Mouse (Mus musculus) CH12.LX (cell line): ENCODE data around the gene Trappc3. TPM values are rescaled to one million over a fixed set of nuclear protein-coding genes. Genes with fewer than 3 reads are reported as not detected.

Source experiments
- DNase-seq: peaks from one replicate; pipeline ENCODE4 v3.0.0-alpha.2; 2013; ENCODE audit errors: extremely low read depth
- H3K27ac ChIP-seq: 2 replicates; pipeline ENCODE4 v1.5.1; 2012; ENCODE audit warnings: low read depth, mild to moderate bottlenecking, control low read depth, moderate library complexity; ENCODE audit not compliant: insufficient read depth
- H3K27me3 ChIP-seq: replicated peaks from 2 replicates; pipeline ENCODE3; 2012; ENCODE audit warnings: inconsistent platforms
- H3K36me3 ChIP-seq, 2 experiments: replicated peaks in 1 of 2; 2 replicates each; pipeline versions ENCODE3 to v1.6.1; 2012; ENCODE audit warnings: inconsistent platforms in 1 of 2, low read length in 1 of 2, mild to moderate bottlenecking in 1 of 2, mixed read lengths in 1 of 2, moderate library complexity in 1 of 2; ENCODE audit not compliant: control insufficient read depth in 1 of 2, insufficient read depth in 1 of 2
- H3K4me1 ChIP-seq, 2 experiments: 2 replicates each; pipeline ENCODE4 v1.6.1; 2012; ENCODE audit warnings: inconsistent platforms in 1 of 2, moderate library complexity in 1 of 2; ENCODE audit not compliant: insufficient read depth in 2 of 2, control insufficient read depth in 1 of 2
- H3K4me2 ChIP-seq: 2 replicates; pipeline ENCODE4 v1.6.1; 2012; ENCODE audit warnings: low read depth, mild to moderate bottlenecking, control low read depth; ENCODE audit not compliant: poor library complexity, insufficient read depth, severe bottlenecking
- H3K4me3 ChIP-seq, 3 experiments: fragments of 150-350 bp in 1 of 3; sonication (generic) in 1 of 3; replicated peaks in 1 of 3; 2 replicates each; pipeline versions ENCODE3 to v1.5.1; 2011 to 2012; ENCODE audit warnings: low read depth in 2 of 3, low read length in 2 of 3, mild to moderate bottlenecking in 2 of 3, moderate library complexity in 2 of 3, control low read depth in 1 of 3, improper control_type of control experiment in 1 of 3, inconsistent platforms in 1 of 3, mixed read lengths in 1 of 3; ENCODE audit not compliant: poor library complexity in 1 of 3
- H3K79me2 ChIP-seq: replicated peaks from 2 replicates; pipeline ENCODE4 v1.6.1; 2012; ENCODE audit warnings: mild to moderate bottlenecking, moderate library complexity; ENCODE audit not compliant: control insufficient read depth, poor library complexity, insufficient read depth, severe bottlenecking; ENCODE audit errors: extremely low read depth
- H3K9ac ChIP-seq: 2 replicates; pipeline ENCODE4 v1.6.1; 2012; ENCODE audit warnings: low read depth, mild to moderate bottlenecking, control low read depth, moderate library complexity; ENCODE audit not compliant: insufficient read depth
- H3K9me3 ChIP-seq: replicated peaks from 2 replicates; pipeline ENCODE3; 2012; ENCODE audit warnings: low read length, inconsistent platforms, mixed read lengths
- BHLHE40 ChIP-seq: IDR thresholded peaks from 2 replicates; pipeline ENCODE4 v1.6.1; 2011; ENCODE audit warnings: mild to moderate bottlenecking, low read depth, low read length, improper control_type of control experiment
- CHD1 ChIP-seq: IDR thresholded peaks from 2 replicates; pipeline ENCODE4 v1.6.1; 2012; ENCODE audit warnings: low read depth, low read length, improper control_type of control experiment, inconsistent platforms
- CHD2 ChIP-seq: IDR thresholded peaks from 2 replicates; pipeline ENCODE4 v1.6.1; 2011; ENCODE audit warnings: low read length, improper control_type of control experiment
- CTCF ChIP-seq, 2 experiments: IDR thresholded peaks in 1 of 2; conservative IDR thresholded peaks in 1 of 2; 2 replicates each; pipeline ENCODE4 v1.5.1; 2011 to 2012; ENCODE audit warnings: low read depth in 2 of 2, low read length in 2 of 2, improper control_type of control experiment in 1 of 2, inconsistent platforms in 1 of 2, mild to moderate bottlenecking in 1 of 2, moderate library complexity in 1 of 2
- E2F4 ChIP-seq: IDR thresholded peaks from 2 replicates; pipeline ENCODE4 v1.6.1; 2011; ENCODE audit warnings: low read depth, low read length, improper control_type of control experiment; ENCODE audit not compliant: insufficient replicate concordance
- ELF1 ChIP-seq: IDR thresholded peaks from 2 replicates; pipeline ENCODE4 v1.6.1; 2014; ENCODE audit warnings: low read depth, mild to moderate bottlenecking, inconsistent platforms, low read length, improper control_type of control experiment
- EP300 ChIP-seq: IDR thresholded peaks from 2 replicates; pipeline ENCODE4 v1.6.1; 2011; ENCODE audit warnings: low read length, improper control_type of control experiment
- ETS1 ChIP-seq: conservative IDR thresholded peaks from 2 replicates; pipeline ENCODE4 v1.6.1; 2012; ENCODE audit warnings: low read depth, mild to moderate bottlenecking, inconsistent platforms, low read length, improper control_type of control experiment, moderate library complexity
- GABPA ChIP-seq: IDR thresholded peaks from 2 replicates; pipeline ENCODE4 v1.6.1; 2012; ENCODE audit warnings: low read depth, low read length, improper control_type of control experiment, inconsistent platforms; ENCODE audit not compliant: insufficient replicate concordance
- HCFC1 ChIP-seq: IDR thresholded peaks from 2 replicates; pipeline ENCODE4 v1.6.1; 2012; ENCODE audit warnings: low read depth, mild to moderate bottlenecking, inconsistent platforms, low read length, improper control_type of control experiment
- IRF4 ChIP-seq: IDR thresholded peaks from 2 replicates; pipeline ENCODE4 v1.6.1; 2014; ENCODE audit warnings: low read depth, mild to moderate bottlenecking, inconsistent platforms, low read length, improper control_type of control experiment
- JUN ChIP-seq: IDR thresholded peaks from 2 replicates; pipeline ENCODE4 v1.6.1; 2011; ENCODE audit warnings: low read depth, mild to moderate bottlenecking, low read length, improper control_type of control experiment, moderate library complexity; ENCODE audit not compliant: insufficient read depth
- JUND ChIP-seq: conservative IDR thresholded peaks from 2 replicates; pipeline ENCODE4 v1.6.1; 2011; ENCODE audit warnings: low read depth, low read length, improper control_type of control experiment
- KAT2A ChIP-seq: IDR thresholded peaks from 2 replicates; pipeline ENCODE4 v1.6.1; 2012; ENCODE audit warnings: low read length, improper control_type of control experiment, inconsistent platforms; ENCODE audit not compliant: insufficient replicate concordance
- MAFK ChIP-seq: IDR thresholded peaks from 2 replicates; pipeline ENCODE4 v1.6.1; 2011; ENCODE audit warnings: low read length, improper control_type of control experiment; ENCODE audit not compliant: insufficient replicate concordance
- MAX ChIP-seq: IDR thresholded peaks from 2 replicates; pipeline ENCODE4 v1.6.1; 2011; ENCODE audit warnings: low read length, improper control_type of control experiment
- MAZ ChIP-seq: IDR thresholded peaks from 2 replicates; pipeline ENCODE4 v1.6.1; 2012; ENCODE audit warnings: low read depth, mild to moderate bottlenecking, inconsistent platforms, low read length, improper control_type of control experiment, moderate library complexity
- MEF2A ChIP-seq: IDR thresholded peaks from 2 replicates; pipeline ENCODE4 v1.6.1; 2014; ENCODE audit warnings: low read depth, mild to moderate bottlenecking, inconsistent platforms, low read length, improper control_type of control experiment, borderline replicate concordance
- MXI1 ChIP-seq: IDR thresholded peaks from 2 replicates; pipeline ENCODE4 v1.6.1; 2011; ENCODE audit warnings: mild to moderate bottlenecking, low read depth, low read length, improper control_type of control experiment
- MYC ChIP-seq: IDR thresholded peaks from 2 replicates; pipeline ENCODE4 v1.6.1; 2011; ENCODE audit warnings: low read depth, mild to moderate bottlenecking, improper control_type of control experiment, low read length
- NELFE ChIP-seq: IDR thresholded peaks from 2 replicates; pipeline ENCODE4 v1.6.1; 2011; ENCODE audit warnings: low read depth, low read length, improper control_type of control experiment
- NRF1 ChIP-seq: IDR thresholded peaks from 2 replicates; pipeline ENCODE4 v1.6.1; 2014; ENCODE audit warnings: low read depth, mild to moderate bottlenecking, inconsistent platforms, low read length, improper control_type of control experiment, moderate library complexity
- PAX5 ChIP-seq: IDR thresholded peaks from 2 replicates; pipeline ENCODE4 v1.6.1; 2012; ENCODE audit warnings: low read length, inconsistent platforms, mixed read lengths
- POLR2A ChIP-seq: IDR thresholded peaks from 2 replicates; pipeline ENCODE4 v1.6.1; 2011; ENCODE audit warnings: low read depth, mild to moderate bottlenecking, improper control_type of control experiment, low read length
- POLR2AphosphoS2 ChIP-seq: IDR thresholded peaks from 2 replicates; pipeline ENCODE4 v1.6.1; 2011; ENCODE audit warnings: low read depth, low read length, improper control_type of control experiment
- RAD21 ChIP-seq: IDR thresholded peaks from 2 replicates; pipeline ENCODE4 v1.6.1; 2011; ENCODE audit warnings: low read depth, mild to moderate bottlenecking, low read length, improper control_type of control experiment, moderate library complexity
- RCOR1 ChIP-seq: conservative IDR thresholded peaks from 2 replicates; pipeline ENCODE4 v1.6.1; 2012; ENCODE audit warnings: low read depth, mild to moderate bottlenecking, inconsistent platforms, low read length, improper control_type of control experiment
- SIN3A ChIP-seq: IDR thresholded peaks from 2 replicates; pipeline ENCODE4 v1.6.1; 2012; ENCODE audit warnings: low read length, improper control_type of control experiment, inconsistent platforms
- SMC3 ChIP-seq: IDR thresholded peaks from 2 replicates; pipeline ENCODE4 v1.6.1; 2011; ENCODE audit warnings: low read depth, low read length, improper control_type of control experiment
- TBP ChIP-seq: conservative IDR thresholded peaks from 2 replicates; pipeline ENCODE4 v1.6.1; 2011; ENCODE audit warnings: low read depth, low read length, improper control_type of control experiment
- TCF12 ChIP-seq: IDR thresholded peaks from 2 replicates; pipeline ENCODE4 v1.6.1; 2014; ENCODE audit warnings: low read depth, mild to moderate bottlenecking, inconsistent platforms, low read length, improper control_type of control experiment
- UBTF ChIP-seq: IDR thresholded peaks from 2 replicates; pipeline ENCODE4 v1.6.1; 2012; ENCODE audit warnings: low read depth, mild to moderate bottlenecking, inconsistent platforms, low read length, improper control_type of control experiment, moderate library complexity
- USF1 ChIP-seq: IDR thresholded peaks from 2 replicates; pipeline ENCODE4 v1.6.1; 2014; ENCODE audit warnings: low read depth, mild to moderate bottlenecking, inconsistent platforms, low read length, improper control_type of control experiment
- USF2 ChIP-seq: conservative IDR thresholded peaks from 2 replicates; pipeline ENCODE4 v1.6.1; 2011; ENCODE audit warnings: low read depth, low read length, improper control_type of control experiment
- ZC3H11A ChIP-seq: IDR thresholded peaks from 2 replicates; pipeline ENCODE4 v1.6.1; 2012; ENCODE audit warnings: low read depth, mild to moderate bottlenecking, inconsistent platforms, low read length, improper control_type of control experiment
- ZKSCAN1 ChIP-seq: IDR thresholded peaks from 2 replicates; pipeline ENCODE4 v1.6.1; 2012; ENCODE audit warnings: low read depth, inconsistent platforms, low read length, improper control_type of control experiment, borderline replicate concordance
- ZMIZ1 ChIP-seq: IDR thresholded peaks from 2 replicates; pipeline ENCODE4 v1.6.1; 2012; ENCODE audit warnings: low read depth, mild to moderate bottlenecking, inconsistent platforms, low read length, improper control_type of control experiment
- ZNF384 ChIP-seq: IDR thresholded peaks from 2 replicates; pipeline ENCODE4 v1.6.1; 2012; ENCODE audit warnings: low read depth, low read length, improper control_type of control experiment, inconsistent platforms
- dilution Hi-C: fragments of 300-500 bp; cut with MboI; formaldehyde crosslinking; loops from 2 replicates; pipeline ENCODE4 v1.14.3; 2020; ENCODE audit warnings: low sequenced_read_pairs; ENCODE audit not compliant: extremely low pct_unique_long_range_greater_than_20kb, extremely low pct_ligation_motif_present
- in situ Hi-C: fragments of 300-500 bp; cut with MboI; formaldehyde crosslinking; loops from 3 replicates; pipeline ENCODE4 v1.14.3; 2019; ENCODE audit warnings: low sequenced_read_pairs, low pct_ligation_motif_present, low pct_unique_long_range_greater_than_20kb, mixed read lengths
- polyA plus RNA-seq: library from polyadenylated mRNA; unstranded; fragments of >175 nt; gene quantifications from 2 replicates; pipeline ENCODE4 v1.2.1, GENCODE M21; 2012; ENCODE audit warnings: low read depth; ENCODE audit not compliant: insufficient read length
- total RNA-seq, 2 experiments: library from RNA; depleted of rRNA; stranded (reverse); fragments of 300-350 nt in 1 of 2; fragments of >200 nt in 1 of 2; gene quantifications; 2 replicates each; pipeline ENCODE4 v1.2.3; 2012 to 2014

Gene Trappc3
- total and polyA plus RNA-seq, 3 experiments: 72.7 to 94.8 (median 74.1) TPM

- H3K27ac ChIP-seq: peak within 1 kb of the TSS; percentile 64
- in situ Hi-C loops: no loop called here
- dilution Hi-C loops: no loop called here
- H3K79me2 ChIP-seq: peaks cover 14% of the 10 kb centered on the region
- no peaks in the 10 kb centered on the region for H3K27me3 ChIP-seq
- peak within 1 kb of the TSS; percentile 89 to 96 (median 94) for H3K4me3 ChIP-seq
- H3K9me3 ChIP-seq: no peaks in the 10 kb centered on the region
- H3K36me3 ChIP-seq: peaks cover 22 to 43% of the 10 kb centered on the region in 2 experiments
- H3K4me1 ChIP-seq: peaks cover 4 to 17% of the 10 kb centered on the region in 2 experiments; a peak in 3 of 4 replicates
- peak; percentile 52 for TF ChIP-seq NRF1
- TF ChIP-seq ELF1: peak; percentile 92
- peak; percentile 85 for TF ChIP-seq ZMIZ1
- no peak for TF ChIP-seq USF2
- no peak for TF ChIP-seq ZKSCAN1
- TF ChIP-seq EP300: no peak
- no peak for TF ChIP-seq USF1
- TF ChIP-seq MAZ: peak; percentile 43; the same call in 1 of the 2 replicates
- TF ChIP-seq CHD1: no peak
- TF ChIP-seq MAX: peak; percentile 71; the same call in 1 of the 2 replicates
- peak; percentile 66; the same call in 1 of the 2 replicates for TF ChIP-seq MYC
- TF ChIP-seq ZC3H11A: 0 out of 2 replicates have a peak, but pooled peaks have one; percentile 7
- peak; percentile 82 for TF ChIP-seq POLR2A
- TF ChIP-seq E2F4: no peak
- no peak for TF ChIP-seq JUND
- TF ChIP-seq KAT2A: peak; percentile 83; the same call in 1 of the 2 replicates
- peak; percentile 54 for TF ChIP-seq RAD21
- TF ChIP-seq NELFE: peak; percentile 98
- no peak for TF ChIP-seq ETS1
- peak; percentile 83 for TF ChIP-seq IRF4
- TF ChIP-seq MEF2A: peak; percentile 81
- 0 out of 2 replicates have a peak, but pooled peaks have one; percentile 56 for TF ChIP-seq TBP
- peak; percentile 86 for TF ChIP-seq SMC3
- no peak for TF ChIP-seq RCOR1
- peak; percentile 89 for TF ChIP-seq HCFC1
- TF ChIP-seq SIN3A: peak; percentile 91
- no peak for TF ChIP-seq JUN
- TF ChIP-seq POLR2AphosphoS2: peak; percentile 76; the same call in 1 of the 2 replicates
- peak; percentile 96 for TF ChIP-seq TCF12
- peak; percentile 59 for TF ChIP-seq ZNF384
- TF ChIP-seq UBTF: no peak
- TF ChIP-seq BHLHE40: peak; percentile 61
- no peak for TF ChIP-seq PAX5
- 0 out of 2 replicates have a peak, but pooled peaks have one; percentile 37 for TF ChIP-seq CHD2
- peak; percentile 92 for TF ChIP-seq MXI1
- TF ChIP-seq GABPA: peak; percentile 83; the same call in 1 of the 2 replicates
- TF ChIP-seq MAFK: no peak
- peak; percentile 39 to 100; a peak in 3 of 4 replicates for TF ChIP-seq CTCF (conservative IDR thresholded peaks at IDR 0.05 in 1 of 2, IDR thresholded peaks at IDR 0.05 in 1 of 2; ENCODE audit: low read depth in 2 of 2, low read length in 2 of 2)
- TF ChIP-seq, all 38 proteins: peak for 25
- Histone ChIP-seq H3K4me2 (peak within 1 kb of the TSS; percentile 84), H3K9ac (peak within 1 kb of the TSS; percentile 87)
- DNase-seq: peak; percentile 96
Observed at GRCm38 (mm10) chr4:126321111-126321853, 59.2 kb downstream of the Trappc3 start, which contains the start of gene Adprhl2. TSS of gene Adprhl2 (minus strand) at chr4:126321703.
